Mouse (Mus musculus) lung, adult 2 months (tissue): ENCODE data around the gene Ryr2.

Experiments used
- CTCF ChIP-seq: fragments of 200-500 bp; IDR thresholded peaks from 2 replicates; pipeline ENCODE4 v1.5.1; 2011; ENCODE audit warnings: mild to moderate bottlenecking, low read length, control low read depth; ENCODE audit not compliant: insufficient read depth
- POLR2A ChIP-seq: fragments of 200-500 bp; IDR thresholded peaks from 2 replicates; pipeline ENCODE4 v1.6.1; 2011; ENCODE audit warnings: low read depth, mild to moderate bottlenecking, control low read depth, low read length, borderline replicate concordance; ENCODE audit errors: extremely low read depth

- no peak for TF ChIP-seq CTCF
- no peak for TF ChIP-seq POLR2A
Measured at GRCm38 (mm10) chr13:11572552-11572951, 534.2 kb downstream of the Ryr2 start.
